Mouse (Mus musculus): ENCODE results near the gene Atoh8.

GRCm38 (mm10) chr6:72165907-72166306 lies 69.5 kb downstream of the Atoh8 start:
- TF ChIP-seq CTCF (IDR thresholded peaks at IDR 0.05; ENCODE audit: borderline replicate concordance, extremely low read depth, insufficient read depth, insufficient read length) (no peak), POLR2A (IDR thresholded peaks at IDR 0.05; ENCODE audit: borderline replicate concordance, extremely low read depth, insufficient read depth, insufficient read length, poor library complexity, severe bottlenecking) (no peak)
